Mouse (Mus musculus) neutrophil, adult 5-6 weeks (primary cell): ENCODE measurements around the gene Ankmy2. TPM values are rescaled to one million over a fixed set of nuclear protein-coding genes. Genes with fewer than 3 reads are reported as not detected.

Experiments used
- ATAC-seq: fragments of 151-379, 151-347 bp; 2 replicates; pipeline ENCODE4 v1.8.0; 2017; ENCODE audit warnings: mild to moderate bottlenecking, moderate TSS enrichment; ENCODE audit not compliant: insufficient number of reproducible peaks, poor library complexity, low FRiP score, severe bottlenecking; ENCODE audit errors: extremely low read depth
- total RNA-seq: library from RNA; stranded (forward); fragments of 200-1000 nt; gene quantifications from 2 replicates; pipeline ENCODE4 v1.2.3, GENCODE M21; 2017

Ankmy2 gene
- total RNA-seq, 1 experiment from 2014 or later, result 16.6 TPM

DNA sequence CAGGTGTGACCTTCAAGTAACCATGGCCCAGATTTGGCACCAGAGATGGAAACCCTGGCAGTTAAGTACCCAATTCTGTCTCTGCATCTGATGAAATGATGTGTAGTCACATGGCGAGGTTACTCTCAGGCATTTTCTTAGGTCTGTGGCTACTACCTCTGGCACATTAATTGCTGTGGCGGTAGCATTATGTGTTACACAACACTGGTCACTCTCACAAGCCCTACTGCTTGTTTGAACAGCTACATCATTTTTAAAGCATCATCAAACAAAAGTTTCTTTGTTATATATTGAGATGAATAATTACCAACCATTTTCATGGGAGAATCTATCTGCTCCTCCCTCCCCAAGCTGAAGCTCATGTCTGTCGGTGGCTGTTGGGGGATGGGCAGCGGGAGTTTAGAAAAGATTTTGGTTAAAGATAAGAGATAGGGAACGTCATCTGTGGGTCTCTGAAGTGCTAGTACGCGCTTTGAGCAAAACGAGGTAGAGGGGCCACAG, 1.7 kb upstream of the Ankmy2 start:
- no peak for ATAC-seq

DNA sequence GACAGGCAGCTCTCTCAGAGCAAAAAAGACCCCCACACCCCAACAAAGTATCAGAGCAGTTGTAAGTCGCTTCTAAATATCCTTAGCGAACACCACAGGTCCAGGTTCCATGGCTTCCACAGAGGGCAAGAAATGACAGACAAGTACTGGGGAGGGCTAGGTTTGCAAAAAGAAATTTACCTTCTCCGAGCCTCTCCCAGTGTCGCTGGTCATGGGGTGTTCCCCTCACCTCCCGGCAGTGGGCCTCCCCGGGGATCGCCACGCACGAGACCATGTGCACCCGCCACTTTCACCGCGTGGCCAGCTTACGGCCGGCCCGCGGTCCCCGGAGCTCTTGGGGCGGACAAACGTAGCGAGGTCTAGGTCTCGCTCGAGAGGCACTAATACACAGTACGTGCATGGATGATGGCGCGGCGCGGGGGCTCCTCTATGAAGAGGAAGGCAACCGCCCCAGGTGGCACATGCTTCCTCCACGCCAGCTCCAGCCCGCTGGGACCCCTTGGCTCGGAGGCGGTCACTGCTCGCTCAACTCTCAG, 745 bp upstream of the Ankmy2 start:
- ATAC-seq, result 0 out of 2 replicates have a peak, but pooled peaks have one; percentile 3

DNA sequence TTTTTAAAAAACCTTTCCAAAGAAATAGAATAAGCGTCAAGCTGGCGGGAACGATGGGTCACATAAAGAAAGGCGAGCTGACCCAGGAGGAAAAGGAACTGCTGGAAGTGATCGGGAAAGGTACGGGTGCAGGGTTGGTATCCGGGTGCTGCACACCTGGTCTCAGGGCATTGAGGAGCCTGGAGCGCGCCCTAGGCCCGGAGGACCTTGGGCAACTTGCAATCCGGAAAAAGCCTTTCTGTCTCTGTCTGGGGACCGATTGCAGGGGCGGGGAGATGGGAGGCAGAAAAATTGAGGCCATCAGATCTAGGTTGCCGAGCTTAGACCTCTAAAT, 357 bp downstream of the Ankmy2 start:
- no peak for ATAC-seq

DNA sequence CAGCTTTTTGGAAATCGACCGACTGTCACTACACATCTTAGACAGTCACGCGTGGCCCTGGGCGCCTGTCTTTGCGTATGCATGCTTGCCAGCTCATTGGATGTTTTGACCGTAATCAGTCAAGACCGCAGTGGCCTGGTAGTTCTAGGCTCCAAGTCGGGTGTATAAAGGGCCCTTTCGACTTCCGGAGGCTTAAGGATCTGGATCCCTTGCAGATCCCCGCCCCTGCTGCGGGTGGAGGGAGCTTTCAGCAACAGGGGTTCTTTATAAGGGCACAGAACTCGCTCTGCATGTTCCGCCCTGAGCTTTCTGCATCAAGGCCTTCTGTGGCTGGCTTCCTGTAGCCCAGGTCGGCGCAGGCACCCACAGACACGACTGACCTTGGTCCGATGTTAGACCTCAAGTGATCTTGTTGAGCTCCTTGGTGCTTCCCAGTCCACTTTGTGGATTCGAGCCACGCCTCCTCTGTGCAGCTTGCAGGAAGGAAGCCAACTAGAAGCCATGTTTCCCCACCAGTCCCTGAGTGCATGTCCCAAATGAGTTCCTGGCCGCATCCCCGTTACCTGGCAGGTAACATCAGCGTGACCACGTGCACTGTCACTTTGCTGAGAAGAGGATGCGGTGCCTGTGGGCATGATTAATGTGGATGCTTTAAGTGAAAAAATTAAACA, 859 bp downstream of the Ankmy2 start, which contains the start of gene Bzw2:
Bzw2 (minus strand) TSS at position 443 of the 671 bp plus-strand sequence.
- ATAC-seq, result peak; percentile 46

DNA sequence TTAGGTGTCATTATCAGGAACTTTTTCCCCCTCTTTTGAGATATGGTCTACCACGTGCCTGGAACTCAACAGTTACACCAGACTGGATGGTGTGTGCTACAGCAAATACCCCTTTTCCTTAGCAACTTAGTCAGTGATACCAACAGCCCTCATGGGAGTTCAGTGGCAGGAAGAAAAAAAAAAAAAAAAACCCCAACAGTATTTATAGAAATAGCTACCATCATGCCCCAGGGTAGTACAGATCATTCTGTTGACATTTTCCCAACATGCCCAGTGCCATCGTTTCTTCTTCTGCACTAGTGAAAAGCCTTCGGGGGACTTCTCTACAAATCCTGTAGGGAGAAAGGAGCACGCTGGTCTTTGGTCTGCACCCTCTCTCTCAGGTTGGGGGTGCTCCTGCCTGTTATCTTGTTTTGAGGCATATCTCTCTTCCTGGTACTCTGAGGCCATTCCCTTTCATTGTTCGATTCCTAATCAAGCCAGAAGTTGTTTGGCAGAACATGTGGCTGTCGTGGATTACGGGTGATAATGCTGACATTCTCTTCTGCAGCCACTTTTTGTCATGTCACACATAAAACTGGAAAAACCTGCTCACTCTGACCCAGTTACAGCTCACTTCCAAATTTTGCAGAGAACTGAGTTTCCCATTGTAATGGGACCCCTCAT, 7.3 kb downstream of the Ankmy2 start:
- ATAC-seq, result no peak

DNA sequence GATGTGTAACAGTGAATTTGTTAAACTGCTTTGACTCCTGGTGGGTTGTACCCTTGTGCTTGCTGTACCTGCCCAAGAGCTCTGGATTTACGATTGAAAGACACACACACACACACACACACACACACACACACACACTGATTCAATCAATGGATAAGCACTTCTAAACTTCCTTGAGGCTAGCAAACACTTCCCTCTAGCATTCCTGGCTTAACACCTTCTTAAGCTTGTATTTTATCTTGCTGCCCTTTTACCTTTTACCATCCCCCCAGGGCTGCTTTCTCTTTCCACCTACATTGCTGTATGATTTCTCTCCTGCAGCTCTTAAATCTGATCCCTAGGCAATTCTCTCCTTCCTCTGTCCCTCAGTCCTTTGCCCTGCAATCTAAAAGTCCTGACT, 8.4 kb downstream of the Ankmy2 start:
- ATAC-seq, result no peak

DNA sequence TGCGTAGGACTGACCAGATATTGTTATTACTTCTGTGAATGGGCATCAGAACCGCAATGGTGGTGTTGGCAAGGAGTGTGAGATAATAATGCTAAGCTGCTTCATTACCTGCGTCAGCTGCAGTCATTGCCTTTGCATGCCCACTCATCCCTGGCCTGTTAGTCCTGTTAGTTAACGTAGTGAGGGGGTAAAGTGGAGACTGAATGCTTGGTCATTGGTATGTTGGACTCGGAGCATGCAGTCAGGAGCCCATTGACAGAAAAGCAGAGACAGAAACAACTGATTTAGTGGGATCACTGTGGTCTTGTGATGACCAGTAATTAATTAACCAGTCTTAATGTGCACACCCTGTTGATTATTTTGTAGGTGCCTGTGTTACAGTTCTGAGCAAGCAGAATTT, 20.3 kb downstream of the Ankmy2 start:
- no peak for ATAC-seq

DNA sequence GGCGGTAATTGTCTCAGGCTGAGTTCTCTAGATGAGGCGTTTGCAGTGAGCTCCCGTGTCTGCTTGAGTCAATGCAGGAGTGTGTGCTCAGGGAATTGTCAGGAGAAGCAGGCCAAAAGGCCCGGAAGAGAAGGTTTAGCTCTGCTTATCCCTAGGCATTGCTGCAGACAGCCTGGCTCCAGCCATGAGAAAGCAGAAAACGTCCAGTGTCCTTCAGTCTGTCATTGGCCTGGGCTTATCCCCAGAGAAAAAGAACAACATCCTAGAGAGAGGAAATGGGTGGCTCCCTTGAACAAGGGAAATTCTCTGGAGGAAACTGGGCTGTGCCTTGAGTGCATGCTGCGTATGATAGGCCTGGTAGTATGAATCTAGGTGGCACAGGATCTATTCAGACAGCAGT, 25.7 kb downstream of the Ankmy2 start:
- no peak for ATAC-seq

DNA sequence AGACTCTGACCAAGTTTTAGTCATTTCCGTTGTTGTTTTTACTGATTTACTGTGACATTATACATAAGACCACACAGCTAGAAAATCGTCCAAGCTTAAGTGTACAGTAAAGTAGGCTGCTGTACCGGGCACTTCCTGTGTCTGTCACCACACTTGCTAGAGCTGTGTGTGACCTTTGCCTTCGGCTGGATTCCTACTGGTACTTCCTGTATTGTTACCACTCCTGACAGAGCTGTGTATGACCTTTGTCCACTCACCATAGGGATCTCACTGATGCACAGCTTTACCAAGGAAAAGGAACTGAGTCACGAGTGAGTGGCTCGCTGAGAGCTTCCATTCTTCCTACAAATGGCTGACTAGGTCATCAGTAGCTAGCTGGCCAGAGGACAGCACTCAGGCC, 30.2 kb downstream of the Ankmy2 start:
- ATAC-seq, result no peak

DNA sequence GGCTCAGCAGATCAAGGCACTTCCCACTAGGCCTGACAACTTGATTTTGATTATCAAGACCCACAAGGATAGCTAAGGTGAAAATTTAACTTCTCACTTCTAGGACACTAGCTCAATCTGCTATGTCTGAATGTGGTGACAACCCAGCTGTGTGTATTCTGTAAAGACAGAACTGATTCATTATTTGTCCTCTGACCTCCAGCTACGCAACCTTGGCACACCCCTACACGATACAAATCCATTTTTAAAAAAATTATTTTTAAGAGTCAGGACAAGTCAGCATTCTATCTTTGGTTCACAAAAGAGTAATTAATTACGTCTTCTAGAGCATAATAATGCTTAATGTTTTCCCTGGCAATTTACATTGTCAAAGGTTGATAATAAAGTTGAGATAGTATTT, 32.7 kb downstream of the Ankmy2 start:
- no peak for ATAC-seq

DNA sequence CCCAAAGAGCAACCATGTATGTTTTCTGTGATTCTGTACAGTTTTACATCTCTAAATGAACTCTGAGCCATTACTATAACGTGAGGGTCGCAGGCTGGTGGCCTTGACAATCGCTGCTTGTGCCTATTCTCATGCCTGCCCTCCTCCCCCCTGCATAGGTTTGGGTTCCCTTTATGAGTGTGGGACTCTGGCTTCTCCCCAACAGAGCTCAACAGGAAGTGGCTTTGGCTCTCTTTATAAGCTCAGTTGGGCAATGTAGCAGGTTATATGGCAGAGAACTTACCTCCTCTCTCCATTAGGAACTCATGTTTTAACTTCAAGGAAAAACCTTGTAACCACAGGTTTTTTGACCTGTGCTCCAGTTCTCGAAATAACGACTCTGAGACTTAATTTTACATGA, 33.4 kb downstream of the Ankmy2 start:
- ATAC-seq, result no peak

DNA sequence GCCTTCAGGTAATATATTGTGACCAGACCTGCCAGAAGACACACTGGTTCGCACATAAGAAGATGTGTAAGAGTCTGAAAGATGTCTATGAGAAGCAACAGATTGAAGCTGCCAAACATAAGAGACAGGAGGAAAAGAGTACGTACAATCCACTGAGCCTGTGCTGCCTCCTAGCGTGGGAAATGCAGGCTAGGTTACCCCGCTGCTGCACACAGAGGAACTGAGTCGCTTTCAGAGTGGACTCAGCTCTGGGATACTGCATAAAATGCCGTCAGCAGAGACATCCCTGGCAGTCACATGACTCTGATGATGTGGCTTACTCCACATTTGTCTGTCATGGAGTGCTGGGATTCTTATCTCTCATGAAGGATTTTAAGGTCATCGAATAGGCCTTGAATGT, 38.1 kb downstream of the Ankmy2 start:
- no peak for ATAC-seq

DNA sequence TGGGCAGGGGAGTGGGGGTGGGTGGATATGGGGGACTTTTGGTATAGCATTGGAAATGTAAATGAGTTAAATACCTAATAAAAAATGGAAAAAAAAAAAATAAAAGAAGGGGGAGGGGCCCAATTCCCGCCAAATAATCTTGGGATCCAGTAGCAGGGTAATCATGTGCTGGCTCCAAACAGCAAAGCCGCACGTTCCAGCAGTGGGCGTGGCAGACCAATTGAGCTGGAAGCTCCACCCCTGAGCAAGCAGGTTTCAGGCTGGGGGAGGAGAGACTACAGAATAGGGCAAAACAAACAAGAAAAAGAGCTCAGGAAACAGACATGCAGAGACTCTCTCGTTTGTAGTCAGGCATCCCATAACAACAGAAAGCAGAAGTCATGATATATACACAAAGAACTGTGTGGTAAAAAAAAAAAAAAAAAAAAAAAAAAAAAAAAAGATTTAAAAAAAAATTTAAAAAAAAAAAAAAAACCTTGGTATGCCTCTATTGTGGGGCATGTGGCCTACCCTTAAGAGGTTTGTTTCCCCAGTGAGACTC, 48.7 kb downstream of the Ankmy2 start:
- ATAC-seq, result peak; percentile 67; the same call in 1 of the 2 replicates

DNA sequence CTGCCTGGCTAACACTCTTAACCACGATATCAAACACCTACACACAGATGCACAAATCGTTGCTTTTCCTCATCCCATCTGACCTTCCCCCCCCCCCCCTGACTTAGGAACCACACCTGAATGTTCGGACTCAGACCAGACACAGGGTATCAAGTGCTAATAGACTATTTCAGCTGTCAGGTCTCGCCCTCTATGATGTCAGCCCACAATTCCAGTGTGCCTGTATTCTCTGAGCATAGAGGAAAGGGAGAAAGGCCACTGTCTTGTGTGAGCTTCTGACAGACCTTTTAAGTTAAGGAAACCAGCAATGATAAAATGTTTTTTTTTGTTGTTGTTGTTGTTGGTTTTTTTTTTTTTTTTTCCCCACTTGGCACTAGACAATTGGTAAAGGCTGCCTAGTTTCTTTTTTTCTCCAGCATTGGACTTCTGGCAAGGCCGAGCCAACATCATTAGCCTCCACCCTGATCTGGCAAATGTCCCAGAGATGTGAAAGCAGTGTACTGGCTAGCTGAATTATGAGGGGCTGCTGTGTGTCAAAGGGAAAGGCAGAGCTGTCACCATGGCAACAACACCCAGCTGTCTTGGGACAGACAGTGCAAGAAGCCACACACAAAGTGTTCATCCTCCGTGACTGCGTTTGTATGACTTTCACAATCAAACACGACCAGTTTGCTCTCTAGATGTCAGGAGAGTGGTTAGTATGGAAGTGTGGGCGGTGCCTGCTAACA, 50.3 kb downstream of the Ankmy2 start:
- ATAC-seq, result peak; percentile 55

DNA sequence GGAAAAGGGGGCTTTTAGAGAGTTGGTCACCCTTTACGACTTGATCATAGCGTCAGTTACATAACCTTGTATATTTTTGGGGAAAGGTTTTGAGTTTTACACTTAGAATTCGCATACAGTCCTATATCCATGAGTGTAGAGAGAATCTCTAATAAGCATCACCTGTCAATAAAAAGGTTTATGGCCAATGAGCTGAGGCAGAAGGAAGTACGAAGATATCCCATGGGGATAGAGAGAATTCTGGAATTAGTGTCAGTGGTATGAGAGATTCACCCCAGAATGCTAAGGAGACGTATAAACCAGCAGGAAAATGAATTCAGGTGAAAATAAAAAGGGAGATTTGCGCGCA, 50.9 kb downstream of the Ankmy2 start:
- ATAC-seq, result no peak

DNA sequence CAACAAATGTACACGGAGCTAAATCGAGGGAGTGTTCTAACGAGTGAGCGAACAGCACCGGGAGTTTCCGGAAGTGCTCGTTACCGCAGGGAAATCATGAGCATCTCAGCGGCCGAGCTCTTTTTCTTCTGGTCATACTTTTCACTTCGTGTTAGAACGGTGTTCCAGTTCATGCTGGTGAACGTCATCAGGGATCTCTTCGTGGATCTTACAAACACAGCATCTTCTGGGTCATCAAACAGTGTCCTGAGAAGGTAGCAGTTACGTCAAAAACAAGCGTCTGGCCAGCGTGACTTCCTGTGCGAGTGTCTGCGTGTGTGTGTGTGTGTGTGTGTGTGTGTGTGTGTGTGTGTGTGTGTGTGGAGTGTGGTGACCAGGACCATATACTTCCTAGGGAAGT, 51.5 kb downstream of the Ankmy2 start:
- no peak for ATAC-seq

DNA sequence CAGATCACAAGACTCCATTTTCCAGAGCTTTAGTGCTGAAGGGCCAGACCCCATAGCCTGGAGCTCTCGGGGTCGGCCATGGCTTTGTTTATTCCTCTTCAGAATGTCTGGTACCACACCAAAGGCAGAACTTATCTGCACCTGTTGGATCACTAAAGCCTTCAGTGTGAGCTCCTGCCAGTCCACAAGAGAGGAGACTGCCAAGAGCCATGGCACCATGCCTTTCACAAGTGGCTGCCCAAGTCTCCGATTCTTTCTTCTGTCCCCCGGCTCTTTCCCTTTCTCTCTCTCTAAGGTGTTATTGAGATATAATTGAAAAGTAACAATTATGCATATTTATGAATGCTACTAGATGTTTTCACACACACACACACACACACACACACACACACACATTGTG, 53.2 kb downstream of the Ankmy2 start:
- ATAC-seq, result no peak

DNA sequence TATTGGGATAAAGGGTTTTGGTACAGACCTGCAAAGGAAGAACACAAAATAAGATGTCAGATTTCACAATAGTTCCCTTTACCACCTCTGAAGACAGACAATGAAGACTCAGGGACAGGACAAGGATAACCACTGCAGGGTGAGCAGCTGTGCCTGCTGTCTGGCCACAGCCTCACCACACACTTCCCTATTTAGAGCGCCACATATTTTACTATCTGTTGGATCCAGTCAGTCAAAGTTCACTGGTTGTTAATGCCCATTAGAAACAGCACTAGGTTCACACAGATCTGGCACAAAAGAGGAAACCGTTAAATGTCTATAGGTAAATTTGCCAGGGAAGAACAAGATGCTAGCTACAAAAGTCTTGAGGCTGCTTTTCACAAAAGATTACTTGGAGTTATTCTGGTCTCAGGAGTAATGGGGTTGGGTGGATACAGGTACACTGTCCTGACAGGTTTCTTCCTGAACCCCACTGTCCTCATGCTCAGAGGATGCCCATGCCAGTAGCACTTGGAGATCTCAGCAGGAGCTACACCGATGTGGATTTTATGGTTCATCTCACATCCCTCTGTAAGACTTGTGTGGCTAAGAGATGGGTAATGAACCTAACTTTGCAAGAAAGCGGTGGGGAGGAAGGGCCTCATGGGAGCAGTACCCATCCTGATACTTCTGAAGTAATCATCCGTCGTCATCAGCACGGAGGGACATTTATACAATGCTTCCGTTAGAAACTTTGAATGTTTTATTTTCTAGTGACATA, 57.7 kb downstream of the Ankmy2 start:
- ATAC-seq, result no peak

DNA sequence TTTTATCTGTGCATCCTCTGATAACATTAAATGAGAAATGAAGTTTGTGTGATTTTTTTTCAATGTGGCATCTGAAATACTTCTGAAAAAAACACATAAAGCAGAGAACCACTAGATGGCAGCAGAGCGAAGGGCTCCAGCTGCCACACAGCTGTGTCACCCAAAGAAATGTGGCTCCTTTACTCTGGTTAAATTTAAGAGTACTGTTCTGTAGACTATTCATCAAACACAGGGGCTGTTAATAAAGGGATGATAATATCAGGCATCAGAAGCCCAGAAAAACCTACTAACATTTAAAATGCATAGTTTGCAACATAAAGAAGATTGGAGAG, 58.2 kb downstream of the Ankmy2 start:
- ATAC-seq, result peak; percentile 69; the same call in 1 of the 2 replicates
